Mouse (Mus musculus): Measurements from ENCODE around the gene Rpl7a.

The Rpl7a gene

GRCm38 (mm10) chr2:26956811-26957487 is 46.4 kb downstream of the Rpl7a start:
- peak; percentile 40 for DNase-seq

GRCm38 (mm10) chr2:26957488-26957859 is 46.9 kb downstream of the Rpl7a start:
- no peak for DNase-seq

- DNase-seq = peak; percentile 24
Measured at GRCm38 (mm10) chr2:26960756-26961155, 50.2 kb downstream of the Rpl7a start.
